Mouse (Mus musculus): ENCODE data around the gene Wwc2. TPM values are rescaled to one million over a fixed set of nuclear protein-coding genes. Genes with fewer than 3 reads are reported as not detected.

Gene Wwc2
- polyA plus RNA-seq, 1 experiment from 2014 or later: 5.6 TPM

DNA sequence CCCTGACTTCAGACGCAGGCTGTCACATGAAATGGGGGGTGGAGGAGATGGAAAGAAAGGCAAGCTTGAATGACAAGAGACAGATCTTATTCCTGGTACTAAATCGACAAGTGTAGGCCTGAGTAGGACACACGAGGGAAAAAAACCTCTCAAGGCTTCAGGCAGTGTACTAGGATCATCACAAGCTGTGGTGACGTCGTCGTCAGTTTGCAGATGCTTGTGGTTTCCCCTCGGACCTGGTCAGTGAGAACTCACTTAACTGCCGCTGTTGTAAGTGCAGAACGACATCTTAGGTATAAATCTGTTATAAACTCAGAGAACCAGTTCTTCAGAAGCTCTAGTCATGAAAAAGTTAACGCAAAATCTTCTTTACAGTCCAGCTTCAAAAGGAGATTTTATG is 67.9 kb downstream of the Wwc2 start:
- ATAC-seq (ENCODE audit: low read depth): no peak
- H3K27me3 ChIP-seq (ENCODE audit: control insufficient read depth, insufficient read depth, low read length): no peaks in the 10 kb centered on the region
- no peak overlapping the region for H3K4me2 ChIP-seq (ENCODE audit: low read depth, low read length)
- H3K36me3 ChIP-seq (ENCODE audit: control insufficient read depth, insufficient read depth, low read length): no peaks in the 10 kb centered on the region
- no peaks in the 10 kb centered on the region for H3K9me3 ChIP-seq (ENCODE audit: control insufficient read depth, low read length)
- WGBS: 76% methylated on average over 10 of the region's 10 CpGs
- H3K27ac ChIP-seq (ENCODE audit: low read depth, low read length): no peak overlapping the region
- H3K9ac ChIP-seq (replicated peaks; ENCODE audit: low read depth, low read length): no peak overlapping the region
- H3K4me1 ChIP-seq (ENCODE audit: control insufficient read depth, insufficient read depth, low read length): no peaks in the 10 kb centered on the region
- H3K4me3 ChIP-seq (ENCODE audit: low read depth, low read length): no peak overlapping the region

DNA sequence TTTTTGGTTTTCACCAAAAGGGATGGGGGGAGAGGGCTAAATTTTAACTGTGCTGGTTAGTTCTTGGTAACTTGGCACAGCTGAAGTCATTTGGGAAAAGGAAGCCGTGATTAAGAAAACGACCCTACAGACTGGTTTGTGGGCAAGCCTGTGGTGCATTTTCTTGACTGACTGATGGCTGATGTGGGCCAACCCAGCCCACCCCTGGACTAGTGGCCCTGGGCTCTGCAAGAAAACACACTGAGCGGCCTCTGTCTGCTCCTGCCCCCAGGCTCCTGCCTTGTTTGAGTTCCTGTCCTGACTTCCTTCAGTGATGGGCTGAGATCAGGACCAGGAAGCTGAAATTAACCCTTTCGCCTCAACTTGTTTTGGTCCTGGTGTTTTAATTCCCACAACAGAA is 68.7 kb downstream of the Wwc2 start:
- Histone ChIP-seq H3K9ac (replicated peaks; ENCODE audit: low read depth, low read length) (no peak overlapping the region), H3K9me3 (ENCODE audit: control insufficient read depth, low read length) (no peaks in the 10 kb centered on the region), H3K4me2 (ENCODE audit: low read depth, low read length) (no peak overlapping the region), H3K27ac (ENCODE audit: low read depth, low read length) (no peak overlapping the region), H3K27me3 (ENCODE audit: control insufficient read depth, insufficient read depth, low read length) (no peaks in the 10 kb centered on the region), H3K4me1 (ENCODE audit: control insufficient read depth, insufficient read depth, low read length) (no peaks in the 10 kb centered on the region), H3K4me3 (ENCODE audit: low read depth, low read length) (no peak overlapping the region), H3K36me3 (ENCODE audit: control insufficient read depth, insufficient read depth, low read length) (no peaks in the 10 kb centered on the region)
- 78% methylated on average over 4 of the region's 4 CpGs for WGBS
- ATAC-seq (ENCODE audit: low read depth): no peak

DNA sequence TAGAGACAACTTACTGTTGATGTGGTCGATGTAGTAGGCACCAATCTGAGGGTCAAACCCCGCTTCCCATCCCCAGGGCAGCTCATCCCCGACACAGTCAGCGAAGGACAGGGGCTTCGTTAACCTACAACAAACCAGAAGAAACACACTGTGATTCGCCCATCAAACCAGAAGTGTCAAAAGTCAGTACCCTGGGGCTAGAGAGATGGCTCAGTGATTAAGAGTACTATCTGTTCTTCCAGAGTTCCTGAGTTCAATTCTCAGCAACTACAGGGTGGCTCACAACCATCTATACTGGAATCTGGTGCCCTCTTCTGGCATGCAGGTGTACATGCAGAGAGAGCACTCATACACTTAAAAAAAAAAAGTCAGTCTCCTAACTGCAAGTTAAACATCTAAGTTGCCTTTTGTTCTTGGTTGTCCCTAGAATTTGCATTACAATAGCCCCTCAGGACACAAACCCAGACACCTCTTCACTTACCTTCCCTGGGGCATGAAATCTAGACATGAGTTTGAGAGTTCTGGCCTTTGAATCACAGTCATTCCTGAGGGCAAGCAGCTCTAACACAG is 70.1 kb downstream of the Wwc2 start:
- no peak for ATAC-seq (ENCODE audit: low read depth)
- Histone ChIP-seq H3K4me1 (ENCODE audit: control insufficient read depth, insufficient read depth, low read length) (no peaks in the 10 kb centered on the region), H3K4me2 (ENCODE audit: low read depth, low read length) (no peak overlapping the region), H3K9me3 (ENCODE audit: control insufficient read depth, low read length) (no peaks in the 10 kb centered on the region), H3K9ac (replicated peaks; ENCODE audit: low read depth, low read length) (no peak overlapping the region), H3K4me3 (ENCODE audit: low read depth, low read length) (no peak overlapping the region), H3K36me3 (ENCODE audit: control insufficient read depth, insufficient read depth, low read length) (no peaks in the 10 kb centered on the region), H3K27me3 (ENCODE audit: control insufficient read depth, insufficient read depth, low read length) (no peaks in the 10 kb centered on the region), H3K27ac (ENCODE audit: low read depth, low read length) (no peak overlapping the region)
- WGBS: 97% methylated on average over 6 of the region's 6 CpGs

DNA sequence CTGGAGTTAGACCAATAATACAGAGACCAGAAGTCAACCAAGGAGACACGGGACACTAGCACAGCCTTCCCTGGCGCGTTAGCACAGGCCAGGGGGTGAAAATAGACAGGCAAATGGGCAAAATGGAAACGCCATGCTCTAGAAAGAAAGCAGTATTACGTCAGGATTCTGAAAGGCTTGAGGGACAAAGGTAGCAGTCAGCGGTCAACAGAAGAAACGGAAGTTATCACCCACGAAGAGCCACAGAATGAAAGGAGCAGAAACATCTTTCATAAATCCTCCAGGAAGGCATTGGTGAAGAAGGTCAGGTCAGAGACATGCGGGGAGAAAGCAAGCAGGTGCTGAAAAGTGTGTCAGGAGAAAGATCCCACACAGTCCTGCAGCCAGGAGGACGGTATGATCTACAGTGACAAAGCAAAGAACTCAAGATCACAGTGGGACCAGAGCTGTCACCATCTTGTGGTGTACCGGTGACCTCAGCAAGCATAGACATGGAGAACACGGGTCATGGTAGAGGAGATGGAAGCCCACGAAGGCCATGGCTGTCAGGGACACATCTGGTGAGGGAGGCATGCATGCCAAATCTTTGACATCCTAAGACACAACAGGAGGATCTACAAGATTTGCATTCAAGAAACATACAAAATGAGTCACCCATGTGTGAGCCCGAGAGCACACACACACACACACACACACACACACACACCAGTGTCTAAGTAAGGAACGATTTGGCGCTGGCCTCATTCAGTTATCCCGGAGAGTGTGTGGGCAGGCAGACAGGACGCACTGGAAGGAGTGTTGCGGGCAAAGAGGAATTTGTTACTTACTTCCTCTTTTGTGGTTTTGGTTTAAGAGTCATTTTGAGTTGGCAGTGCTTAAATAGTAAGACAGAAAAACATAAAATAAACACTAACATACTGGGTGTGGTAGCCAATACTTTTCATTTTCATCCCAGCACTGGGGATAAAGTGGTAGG is 73.4 kb downstream of the Wwc2 start:
- Histone ChIP-seq H3K4me2 (ENCODE audit: low read depth, low read length) (no peak overlapping the region), H3K4me3 (ENCODE audit: low read depth, low read length) (no peak overlapping the region), H3K27me3 (ENCODE audit: control insufficient read depth, insufficient read depth, low read length) (no peaks in the 10 kb centered on the region), H3K4me1 (ENCODE audit: control insufficient read depth, insufficient read depth, low read length) (no peaks in the 10 kb centered on the region), H3K36me3 (ENCODE audit: control insufficient read depth, insufficient read depth, low read length) (no peaks in the 10 kb centered on the region), H3K27ac (ENCODE audit: low read depth, low read length) (no peak overlapping the region), H3K9ac (replicated peaks; ENCODE audit: low read depth, low read length) (no peak overlapping the region), H3K9me3 (ENCODE audit: control insufficient read depth, low read length) (no peaks in the 10 kb centered on the region)
- no peak for ATAC-seq (ENCODE audit: low read depth)
- WGBS: 86% methylated on average over 19 of the region's 19 CpGs

DNA sequence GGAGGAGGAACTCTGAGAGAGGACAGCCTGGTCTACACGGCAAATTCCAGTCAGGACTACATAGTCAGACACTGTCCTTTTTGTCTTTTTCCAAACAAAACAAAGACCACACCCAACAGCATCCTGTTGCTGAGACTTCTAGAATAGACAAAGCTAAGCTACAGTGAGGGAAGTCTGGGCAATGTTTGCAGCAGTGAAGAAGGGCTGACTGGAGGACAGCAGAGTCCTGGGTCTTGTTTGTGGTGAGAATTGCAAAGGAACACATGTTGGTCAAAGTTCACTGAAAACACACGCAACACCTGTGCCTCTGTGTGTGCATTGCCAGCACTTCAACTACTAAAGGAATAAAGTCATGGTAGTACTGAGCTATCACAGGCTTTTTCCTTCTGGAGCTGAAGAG is 75.2 kb downstream of the Wwc2 start:
- H3K36me3 ChIP-seq (ENCODE audit: control insufficient read depth, insufficient read depth, low read length): no peaks in the 10 kb centered on the region
- WGBS: 93% methylated on average over 2 of the region's 2 CpGs

DNA sequence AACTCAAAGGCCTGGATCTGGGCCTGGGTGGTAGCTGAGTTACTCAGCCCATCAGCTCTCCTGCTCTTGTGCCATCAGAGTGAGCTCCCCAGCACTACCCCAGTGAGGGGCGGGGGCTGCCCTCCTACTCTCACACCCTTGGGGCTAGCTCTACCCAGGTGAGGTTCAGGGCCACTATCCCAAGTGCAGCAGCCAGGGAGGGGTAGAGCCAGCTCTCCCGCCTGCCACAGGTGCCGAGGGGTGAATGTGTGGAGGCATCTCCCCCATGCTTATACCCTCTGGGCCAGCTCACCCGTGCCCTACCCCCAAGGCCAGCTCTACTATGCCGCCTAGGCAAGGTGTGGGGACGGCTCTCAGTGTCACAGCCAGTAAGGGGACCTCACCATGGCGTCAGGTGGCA is 75.8 kb downstream of the Wwc2 start:
- WGBS: 93% methylated on average over 7 of the region's 7 CpGs
- Histone ChIP-seq H3K36me3 (ENCODE audit: control insufficient read depth, insufficient read depth, low read length) (no peaks in the 10 kb centered on the region), H3K9me3 (ENCODE audit: control insufficient read depth, low read length) (no peaks in the 10 kb centered on the region), H3K4me1 (ENCODE audit: control insufficient read depth, insufficient read depth, low read length) (no peaks in the 10 kb centered on the region), H3K9ac (replicated peaks; ENCODE audit: low read depth, low read length) (no peak overlapping the region), H3K4me3 (ENCODE audit: low read depth, low read length) (no peak overlapping the region), H3K27me3 (ENCODE audit: control insufficient read depth, insufficient read depth, low read length) (no peaks in the 10 kb centered on the region), H3K27ac (ENCODE audit: low read depth, low read length) (no peak overlapping the region), H3K4me2 (ENCODE audit: low read depth, low read length) (no peak overlapping the region)
- ATAC-seq (ENCODE audit: low read depth): no peak; the same call in 1 of the 2 replicates

More for the DNA sequence above, 75.2 kb downstream of the Wwc2 start:
- H3K4me2 ChIP-seq (ENCODE audit: low read depth, low read length): no peak overlapping the region
- ATAC-seq (ENCODE audit: low read depth): no peak
- no peak overlapping the region for H3K4me3 ChIP-seq (ENCODE audit: low read depth, low read length)
- H3K9ac ChIP-seq (replicated peaks; ENCODE audit: low read depth, low read length): no peak overlapping the region
- H3K9me3 ChIP-seq (ENCODE audit: control insufficient read depth, low read length): no peaks in the 10 kb centered on the region
- no peak overlapping the region for H3K27ac ChIP-seq (ENCODE audit: low read depth, low read length)
- no peaks in the 10 kb centered on the region for H3K27me3 ChIP-seq (ENCODE audit: control insufficient read depth, insufficient read depth, low read length)
- no peaks in the 10 kb centered on the region for H3K4me1 ChIP-seq (ENCODE audit: control insufficient read depth, insufficient read depth, low read length)

DNA sequence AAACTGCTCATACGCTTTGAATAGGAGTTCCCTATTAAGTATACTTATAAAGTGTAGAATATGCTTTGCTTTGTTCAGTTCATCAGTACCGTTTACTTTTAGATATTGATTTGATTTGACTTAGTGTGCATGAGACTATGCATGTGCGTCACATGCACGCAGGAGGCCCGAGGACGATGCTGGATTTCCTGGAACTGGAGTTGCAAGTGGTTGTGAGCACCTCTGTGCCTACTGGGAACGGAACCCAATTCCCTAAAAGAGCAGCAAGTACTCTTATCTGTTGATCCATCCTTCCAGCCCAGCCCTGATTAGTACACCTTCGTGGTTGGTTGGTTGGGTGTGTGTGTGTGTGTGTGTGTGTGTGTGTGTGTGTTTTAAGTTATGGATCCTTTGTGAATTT is 76.6 kb downstream of the Wwc2 start:
- Histone ChIP-seq H3K4me1 (ENCODE audit: control insufficient read depth, insufficient read depth, low read length) (no peaks in the 10 kb centered on the region), H3K4me2 (ENCODE audit: low read depth, low read length) (no peak overlapping the region), H3K9ac (replicated peaks; ENCODE audit: low read depth, low read length) (no peak overlapping the region), H3K36me3 (ENCODE audit: control insufficient read depth, insufficient read depth, low read length) (no peaks in the 10 kb centered on the region), H3K9me3 (ENCODE audit: control insufficient read depth, low read length) (no peaks in the 10 kb centered on the region), H3K4me3 (ENCODE audit: low read depth, low read length) (no peak overlapping the region), H3K27ac (ENCODE audit: low read depth, low read length) (no peak overlapping the region), H3K27me3 (ENCODE audit: control insufficient read depth, insufficient read depth, low read length) (no peaks in the 10 kb centered on the region)
- ATAC-seq (ENCODE audit: low read depth): no peak
- WGBS: 97% methylated on average over 8 of the region's 8 CpGs

DNA sequence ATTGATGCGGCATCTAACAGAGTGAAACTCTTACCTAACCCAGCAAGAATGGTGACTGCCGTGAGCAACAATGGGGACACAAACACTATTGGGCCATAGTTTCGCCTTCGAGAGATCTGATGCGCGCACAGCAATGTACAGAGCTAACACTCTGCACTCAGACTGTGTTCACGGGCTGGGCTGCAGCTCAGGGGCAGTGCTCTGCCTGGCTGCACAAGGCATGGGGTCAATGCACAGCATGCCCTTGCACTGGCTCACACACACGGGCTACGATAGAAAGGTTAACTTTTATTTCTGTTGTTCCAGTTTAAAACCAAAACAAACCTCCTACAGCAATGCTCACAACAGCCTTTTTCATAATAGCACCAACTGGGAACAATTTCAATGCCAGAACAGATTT is 77.1 kb downstream of the Wwc2 start:
- Histone ChIP-seq H3K27me3 (ENCODE audit: control insufficient read depth, insufficient read depth, low read length) (no peaks in the 10 kb centered on the region), H3K9ac (replicated peaks; ENCODE audit: low read depth, low read length) (no peak overlapping the region), H3K9me3 (ENCODE audit: control insufficient read depth, low read length) (no peaks in the 10 kb centered on the region), H3K4me2 (ENCODE audit: low read depth, low read length) (no peak overlapping the region), H3K4me1 (ENCODE audit: control insufficient read depth, insufficient read depth, low read length) (no peaks in the 10 kb centered on the region), H3K36me3 (ENCODE audit: control insufficient read depth, insufficient read depth, low read length) (no peaks in the 10 kb centered on the region), H3K27ac (ENCODE audit: low read depth, low read length) (no peak overlapping the region), H3K4me3 (ENCODE audit: low read depth, low read length) (no peak overlapping the region)
- WGBS: 92% methylated on average over 9 of the region's 9 CpGs
- no peak for ATAC-seq (ENCODE audit: low read depth)

DNA sequence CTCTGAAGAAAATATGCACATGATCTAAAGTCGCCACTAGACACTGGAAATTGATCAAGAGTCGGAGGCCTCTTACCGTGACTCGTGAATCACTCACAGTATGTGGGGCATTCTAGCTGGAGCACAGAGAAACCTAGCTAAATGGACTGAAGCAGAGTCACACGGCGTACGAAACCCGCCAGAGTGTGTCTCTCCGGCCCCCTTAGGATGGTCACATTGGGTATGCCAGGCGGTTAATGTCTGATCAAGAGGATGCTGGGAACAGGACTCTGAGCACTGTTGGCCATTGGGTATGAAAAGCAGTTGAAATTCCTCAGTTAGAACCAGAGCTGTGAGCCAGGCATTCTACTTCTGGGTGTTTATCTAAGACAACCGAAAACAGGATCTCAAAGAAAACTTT is 81.0 kb downstream of the Wwc2 start:
- Histone ChIP-seq H3K27ac (ENCODE audit: low read depth, low read length) (no peak overlapping the region), H3K27me3 (ENCODE audit: control insufficient read depth, insufficient read depth, low read length) (no peaks in the 10 kb centered on the region), H3K9me3 (ENCODE audit: control insufficient read depth, low read length) (no peaks in the 10 kb centered on the region), H3K4me1 (ENCODE audit: control insufficient read depth, insufficient read depth, low read length) (no peaks in the 10 kb centered on the region), H3K4me2 (ENCODE audit: low read depth, low read length) (no peak overlapping the region), H3K4me3 (ENCODE audit: low read depth, low read length) (no peak overlapping the region), H3K9ac (replicated peaks; ENCODE audit: low read depth, low read length) (no peak overlapping the region), H3K36me3 (ENCODE audit: control insufficient read depth, insufficient read depth, low read length) (no peaks in the 10 kb centered on the region)
- ATAC-seq (ENCODE audit: low read depth): no peak
- WGBS: 98% methylated on average over 11 of the region's 11 CpGs
